Mouse (Mus musculus): ENCODE results near the gene Ahnak2.
A peak's percentile ranks its signal among the peaks of the same experiment; 100 is the strongest.
"Not testable (repeated sequence)": the region's sequence is repeated elsewhere in the genome, so short reads cannot be mapped to it uniquely, and the experiment has no call there.

The Ahnak2 gene

DNA sequence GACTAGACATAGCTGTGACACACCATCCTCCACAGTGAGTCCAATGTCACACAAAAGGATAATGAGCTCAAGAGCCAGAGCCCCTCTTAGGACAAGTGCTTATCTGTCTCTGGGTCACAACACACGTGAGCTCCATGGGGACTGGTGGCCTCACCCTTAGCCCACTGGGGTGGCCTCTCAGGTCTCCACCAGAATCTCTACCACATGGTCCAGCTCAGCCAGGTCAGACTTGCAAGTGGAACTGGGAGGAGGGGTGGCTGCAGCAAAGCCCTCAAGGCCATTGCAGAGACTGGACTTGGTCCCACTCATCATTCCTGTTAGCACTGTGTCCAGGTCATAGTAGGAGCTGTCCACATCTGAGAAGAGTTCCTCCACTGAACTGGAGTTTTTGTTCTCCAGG, 18.8 kb upstream of the Ahnak2 start:
- no peak for DNase-seq (ENCODE audit: low spot score in 2 of 2)

DNA sequence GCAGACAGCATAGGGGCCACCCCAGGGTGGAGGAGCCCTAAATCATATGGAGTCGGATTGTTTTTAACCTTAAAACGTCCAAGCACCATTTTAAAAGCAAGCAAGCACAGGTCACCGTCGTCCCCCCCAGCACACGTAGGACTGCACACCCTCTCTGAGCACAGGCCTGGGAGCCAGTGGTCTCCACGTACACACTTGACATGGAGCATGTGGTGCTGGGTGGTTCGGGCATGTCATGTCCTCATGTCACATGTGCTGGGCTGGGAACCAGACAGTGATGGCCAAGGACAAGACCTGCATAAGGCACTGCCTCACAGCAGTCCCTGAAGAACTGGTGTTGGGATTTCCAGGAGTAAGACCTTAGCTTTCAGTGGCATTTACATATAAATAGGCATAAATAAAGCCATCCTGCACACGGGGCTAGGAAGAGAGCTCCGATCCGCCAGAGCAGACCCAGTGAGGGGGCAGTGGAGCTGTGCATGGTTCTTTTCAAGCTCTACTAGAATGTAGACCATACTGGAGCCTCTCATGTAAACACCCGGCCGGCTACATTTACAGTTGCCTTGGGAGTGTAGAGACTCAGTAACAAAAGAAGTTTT, 18.0 kb upstream of the Ahnak2 start:
- DNase-seq (ENCODE audit: low spot score in 2 of 2), result no peak

- no peak for DNase-seq (ENCODE audit: low spot score in 2 of 2)
Measured at GRCm38 (mm10) chr12:112819057-112819662, 16.7 kb upstream of the Ahnak2 start.

DNA sequence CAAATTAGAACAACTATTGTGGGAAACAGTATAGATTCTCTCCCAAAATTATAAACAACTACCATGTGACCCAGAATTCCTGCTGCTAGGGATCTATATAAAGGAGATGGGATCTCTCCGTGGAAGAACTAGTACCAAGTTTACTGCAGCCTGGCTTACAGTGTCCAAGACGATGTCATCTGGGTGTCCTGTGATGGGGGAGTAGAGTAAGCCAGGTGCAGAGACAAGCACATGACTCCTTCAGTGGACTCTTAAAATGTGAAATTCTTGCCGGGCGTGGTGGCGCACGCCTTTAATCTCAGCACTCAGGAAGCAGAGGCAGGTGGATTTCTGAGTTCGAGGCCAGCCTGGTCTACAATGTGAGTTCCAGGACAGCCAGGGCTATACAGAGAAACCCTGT, 14.4 kb upstream of the Ahnak2 start:
- not testable (repeated sequence) for DNase-seq (ENCODE audit: low spot score in 2 of 2)

DNA sequence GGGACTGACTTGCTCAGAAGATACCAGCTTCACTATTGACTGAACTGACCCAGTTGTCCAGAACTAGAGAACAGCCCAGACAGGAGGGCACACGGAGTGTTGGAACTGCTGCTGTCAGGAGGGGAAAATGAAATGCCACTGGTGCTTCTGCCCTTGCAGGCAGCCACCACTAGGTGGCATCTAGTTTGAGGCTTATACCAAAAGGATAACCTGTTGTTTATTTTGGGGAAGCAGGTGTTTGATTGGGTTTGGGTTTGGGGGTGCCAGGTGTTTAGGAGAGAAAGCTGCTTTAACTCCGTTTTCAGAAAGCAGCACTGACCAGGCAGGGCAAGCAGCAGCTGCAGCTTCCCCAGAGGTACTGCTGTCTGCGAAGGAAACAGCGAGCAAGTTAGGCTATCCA, 13.8 kb upstream of the Ahnak2 start:
- DNase-seq (ENCODE audit: low spot score in 2 of 2), result peak in 1 of 2 experiments; percentile 48

DNA sequence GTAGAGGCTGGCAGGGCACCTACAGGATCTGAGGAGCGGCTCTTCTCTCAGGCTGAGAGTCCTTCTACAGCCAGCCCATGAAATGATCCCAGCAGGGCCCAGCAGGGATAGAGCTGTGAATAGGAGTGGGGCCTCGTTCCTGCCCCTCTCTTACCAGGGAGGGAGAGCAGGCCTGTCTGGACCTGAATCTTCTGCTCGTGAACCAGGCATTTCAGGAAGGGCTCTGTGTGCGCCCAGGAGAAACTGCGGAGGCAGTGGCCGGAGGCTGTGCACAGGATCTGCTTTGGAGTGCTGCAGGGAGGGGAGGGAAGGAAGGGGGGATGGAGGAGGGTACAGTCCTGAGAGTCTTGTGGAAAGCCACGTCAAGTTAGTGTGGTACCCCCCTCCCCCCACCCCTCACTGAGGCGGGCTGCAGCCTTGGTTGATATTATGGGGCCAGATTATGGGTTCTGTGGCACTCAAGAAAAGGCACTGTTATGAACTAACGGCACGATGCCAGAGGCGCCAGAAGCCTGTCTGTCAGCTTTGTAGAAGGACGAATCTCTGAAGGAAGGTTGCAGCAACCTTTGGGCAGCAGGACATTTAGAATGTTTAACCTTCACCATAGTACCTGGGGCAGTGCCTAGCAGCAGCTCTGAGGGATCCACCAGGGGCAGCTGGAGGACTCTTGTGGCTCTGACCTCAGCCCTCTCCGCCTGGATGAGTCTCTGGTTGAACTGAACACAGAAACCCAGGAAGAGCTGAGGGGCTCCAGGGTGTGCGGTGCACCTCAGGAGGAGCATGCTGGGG, 12.4 kb upstream of the Ahnak2 start:
- DNase-seq (ENCODE audit: low spot score in 2 of 2), result no peak

GRCm38 (mm10) chr12:112813370-112813769, 10.9 kb upstream of the Ahnak2 start:
- no peak for DNase-seq (ENCODE audit: low spot score in 2 of 2)

- DNase-seq (ENCODE audit: low spot score in 2 of 2), result no peak
Measured at GRCm38 (mm10) chr12:112810092-112810885, 7.8 kb upstream of the Ahnak2 start.

DNA sequence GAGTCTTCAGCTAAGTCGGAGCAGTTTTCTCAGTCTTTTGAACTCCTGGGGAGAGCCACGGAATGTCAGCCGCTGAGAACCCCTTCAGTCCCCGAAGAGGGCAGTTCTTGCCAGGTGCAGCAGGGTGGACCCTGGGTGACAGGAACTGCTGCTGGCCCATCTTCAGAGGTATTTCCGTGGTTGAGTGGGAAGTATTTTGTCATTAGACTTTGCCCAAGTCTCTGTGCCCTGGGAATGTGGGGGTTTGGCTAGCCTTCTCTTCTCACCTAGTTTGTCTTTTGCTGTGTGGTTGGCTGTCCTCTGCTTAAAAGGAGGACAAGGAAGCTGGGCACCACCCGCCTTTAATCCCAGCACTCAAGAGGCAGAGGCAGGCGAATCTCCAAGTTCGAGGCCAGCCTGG, 7.2 kb upstream of the Ahnak2 start:
- DNase-seq (ENCODE audit: low spot score in 2 of 2), result no peak

DNA sequence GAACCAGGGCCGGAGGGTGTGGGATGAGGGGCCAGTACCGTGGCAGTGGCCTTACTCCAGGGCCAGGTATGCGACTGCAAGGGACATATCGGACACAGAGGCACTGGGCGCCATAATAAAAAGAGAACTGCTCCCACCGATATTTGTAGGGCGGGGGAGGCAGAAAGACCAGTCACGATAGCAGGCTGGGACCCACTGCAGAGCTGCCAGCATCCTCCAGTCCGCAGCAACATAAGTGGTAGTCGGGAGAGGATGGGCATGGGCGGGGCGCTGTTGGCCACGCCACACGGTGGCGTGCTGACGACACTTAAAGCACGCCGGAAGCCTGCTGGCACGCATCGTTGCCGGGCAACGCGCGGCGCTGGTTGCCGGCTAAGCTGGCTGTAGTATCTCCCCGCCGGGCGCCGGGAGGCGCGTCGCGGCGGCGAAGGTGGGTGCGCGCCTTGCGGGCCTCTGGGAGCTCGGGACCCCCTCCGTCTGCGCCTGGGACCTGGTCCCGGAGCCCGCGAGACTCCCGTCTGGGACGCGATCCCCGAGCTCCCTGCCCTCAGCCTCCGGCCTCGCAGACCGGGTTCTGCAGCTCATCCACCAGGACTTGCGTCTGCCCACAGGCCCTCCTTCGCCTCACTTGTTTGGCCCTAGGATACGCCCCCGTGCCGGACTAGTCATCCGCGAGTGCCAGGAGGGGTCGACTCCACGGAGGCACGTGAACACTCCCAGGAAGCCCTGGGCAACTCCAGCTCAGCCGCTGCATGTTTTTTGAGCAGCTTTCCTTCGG, 6.3 kb upstream of the Ahnak2 start, which contains the start of gene Clba1:
Clba1 (plus strand) TSS at position 351 of the 778 bp plus-strand sequence.
- peak; percentile 74 to 82 for DNase-seq (ENCODE audit: low spot score in 2 of 2)

GRCm38 (mm10) chr12:112808212-112808586, 5.7 kb upstream of the Ahnak2 start:
- no peak for DNase-seq (ENCODE audit: low spot score in 2 of 2)

DNA sequence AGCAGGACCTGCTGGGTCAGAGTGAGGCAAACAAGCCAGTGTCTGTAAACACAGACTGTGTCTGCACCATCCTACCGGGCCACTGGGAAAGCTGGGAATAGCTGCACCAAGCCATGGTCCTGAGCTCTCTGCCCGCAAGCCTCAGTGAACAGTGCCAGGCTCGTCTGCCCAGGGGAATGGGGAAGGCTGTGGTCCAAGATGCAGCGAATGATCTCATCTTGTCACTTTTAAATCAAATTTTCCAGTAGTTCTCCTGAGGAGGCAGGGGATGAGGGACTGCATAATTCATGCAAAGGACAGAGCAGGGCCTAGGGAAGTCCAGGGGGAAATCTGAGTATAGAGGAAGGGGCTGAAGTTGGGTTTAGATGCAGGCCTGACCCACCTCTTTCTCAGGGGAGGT, 5.3 kb upstream of the Ahnak2 start:
- no peak for DNase-seq (ENCODE audit: low spot score in 2 of 2)

GRCm38 (mm10) chr12:112806044-112806443, 3.6 kb upstream of the Ahnak2 start:
- no peak for DNase-seq (ENCODE audit: low spot score in 2 of 2)

GRCm38 (mm10) chr12:112804046-112804445, 1.6 kb upstream of the Ahnak2 start:
- DNase-seq (ENCODE audit: low spot score in 2 of 2), result no peak

DNA sequence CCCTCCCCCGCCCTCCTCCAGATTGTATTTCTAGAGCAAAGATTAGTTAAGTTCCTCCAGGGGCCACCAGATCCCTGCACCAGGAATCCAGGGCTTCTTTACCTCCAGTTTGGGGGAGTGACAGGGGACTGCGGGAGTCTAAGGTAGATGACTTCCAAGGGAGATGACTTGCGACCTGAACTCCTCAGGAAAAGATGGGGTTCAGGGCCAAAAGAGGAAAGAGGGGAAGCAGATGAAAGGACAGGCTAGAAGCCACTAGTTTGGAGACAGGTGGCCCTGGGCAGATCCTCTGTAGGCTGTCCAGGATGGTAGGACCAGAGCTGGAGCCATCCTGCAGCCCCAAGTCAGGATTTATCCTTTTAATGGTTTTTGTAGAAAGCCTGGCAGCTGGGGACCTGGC, 460 bp upstream of the Ahnak2 start:
- no peak for DNase-seq (ENCODE audit: low spot score in 2 of 2)

- DNase-seq (ENCODE audit: low spot score in 2 of 2), result peak; percentile 59 to 80
Measured at GRCm38 (mm10) chr12:112800476-112800875, 2.0 kb downstream of the Ahnak2 start.

DNA sequence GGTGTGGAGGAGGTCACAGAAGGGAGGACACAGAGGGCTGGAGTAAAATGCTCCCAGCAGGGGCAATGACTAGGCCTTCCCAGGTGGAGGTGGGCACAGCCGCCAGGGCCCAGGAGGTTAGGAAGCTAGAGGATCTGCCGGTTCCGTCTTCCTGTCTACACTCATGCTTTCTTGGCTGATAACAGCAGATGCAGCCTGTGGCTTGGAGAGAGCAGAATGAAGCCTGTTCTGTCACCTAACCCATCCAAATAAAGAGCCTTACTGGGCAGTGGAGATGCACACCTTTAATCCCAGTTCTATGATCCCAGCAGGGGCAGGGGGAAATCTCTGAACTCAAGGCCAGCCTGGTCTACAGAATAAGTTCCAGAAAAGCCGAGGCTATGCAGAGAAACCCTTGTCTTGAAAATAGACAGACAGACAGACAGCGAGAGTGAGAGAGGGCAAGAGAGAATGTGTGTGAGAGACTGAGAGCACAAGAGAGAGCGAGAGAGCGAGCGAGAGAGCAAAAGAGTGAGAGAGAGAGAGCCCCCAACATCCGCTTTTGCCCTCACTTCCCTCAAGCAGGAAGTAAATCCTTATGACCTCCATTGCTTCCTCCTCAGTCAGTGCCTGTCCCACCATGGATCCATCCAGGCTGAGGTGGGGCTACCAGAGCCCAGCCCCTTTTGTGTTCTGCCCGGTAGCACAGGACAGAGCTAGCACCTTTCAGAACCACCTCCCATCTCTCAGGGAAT, 3.1 kb downstream of the Ahnak2 start:
- no peak for DNase-seq (ENCODE audit: low spot score in 2 of 2)

- no peak for DNase-seq (ENCODE audit: low spot score in 2 of 2)
Measured at GRCm38 (mm10) chr12:112798716-112799115, 3.7 kb downstream of the Ahnak2 start.

- DNase-seq (ENCODE audit: low spot score in 2 of 2), result no peak
Measured at GRCm38 (mm10) chr12:112798332-112798681, 4.2 kb downstream of the Ahnak2 start.

DNA sequence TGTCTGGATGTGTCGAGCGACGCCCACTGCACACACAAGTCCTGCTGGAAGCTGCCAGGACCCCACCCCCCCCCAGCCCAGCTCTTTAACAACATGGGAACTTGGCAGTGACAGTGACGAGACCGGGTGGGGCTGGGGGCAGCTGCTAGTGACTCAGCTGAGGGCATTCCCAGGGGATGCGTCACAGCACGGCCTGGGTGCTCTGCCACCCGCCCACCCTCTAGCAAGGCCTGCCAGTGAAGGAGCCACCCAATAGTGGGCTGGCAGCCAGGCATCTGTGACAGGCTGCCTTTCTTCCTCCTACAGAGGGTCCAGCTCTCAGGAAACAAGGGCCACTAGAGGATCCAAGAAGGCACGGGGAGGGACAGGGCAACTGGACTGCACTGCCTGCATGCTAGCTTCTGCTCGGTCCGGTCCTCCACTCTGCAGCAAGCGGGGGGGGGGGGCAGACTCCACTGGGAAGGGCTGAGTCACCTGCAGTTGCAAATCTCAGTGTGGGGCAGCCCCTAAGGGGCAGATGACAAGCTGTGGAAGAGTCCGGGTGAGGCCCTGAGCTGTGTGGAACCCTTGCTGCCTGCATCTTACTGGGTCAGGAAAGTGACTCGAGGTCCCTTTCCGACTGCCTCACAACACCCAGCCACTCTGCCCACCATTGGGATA, 4.7 kb downstream of the Ahnak2 start:
- DNase-seq (ENCODE audit: low spot score in 2 of 2), result no peak
